Mouse (Mus musculus): ENCODE results near the gene Ptch2.

Ptch2 gene

GRCm38 (mm10) chr4:117095551-117096452 is at the start of gene Ptch2:
Gene Ptch2, plus strand, starts transcription at chr4:117096075.
- in situ Hi-C loops (cut with MboI, MseI) = loop anchor here in 1 of 2 experiments (5.0 kb wide), 1 partner anchor 79 kb away; the partner anchor contains the start of gene Eif2b3

DNA sequence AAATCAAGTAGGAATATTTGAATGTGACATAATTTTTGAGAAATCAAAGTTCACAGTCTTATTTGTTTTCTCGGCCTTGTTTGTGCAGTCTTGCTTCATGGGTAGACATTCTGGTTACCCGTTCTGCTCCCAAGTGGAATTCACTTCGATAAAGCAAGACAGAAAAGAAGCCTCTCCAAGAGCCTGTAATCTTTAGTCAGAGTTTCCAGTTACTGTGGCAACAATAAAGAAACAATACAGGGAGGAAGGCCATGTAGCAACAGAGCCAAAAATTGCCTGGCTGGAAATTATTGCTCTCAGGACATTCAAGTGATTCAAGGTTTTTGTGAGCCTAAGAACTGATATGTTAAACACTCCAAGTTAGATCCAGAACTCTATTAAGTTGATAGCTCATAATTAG is 47.0 kb upstream of the Ptch2 start:
- in situ Hi-C loops (cut with MboI, MseI) = no loop called here

DNA sequence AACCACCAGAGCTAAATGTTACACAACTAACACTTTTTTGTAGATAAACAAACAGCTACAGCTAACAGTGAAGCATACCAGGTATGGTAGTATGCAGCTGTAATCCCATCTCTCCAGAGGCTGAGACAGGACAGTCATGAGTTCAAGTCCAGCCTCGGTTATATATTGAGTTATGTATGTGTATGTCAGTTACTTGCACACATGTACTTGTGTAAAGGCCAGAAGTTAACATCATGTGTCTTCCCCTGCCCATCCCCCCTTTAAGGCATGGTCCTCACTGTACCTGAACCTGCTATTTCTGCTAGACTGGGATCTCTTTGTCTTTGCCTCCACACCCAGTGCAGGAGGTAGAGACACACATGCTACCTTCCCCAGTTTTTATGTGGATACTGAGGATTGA is 46.4 kb upstream of the Ptch2 start:
- in situ Hi-C loops (cut with MboI, MseI) = no loop called here

- in situ Hi-C loops (cut with MboI, MseI) = loop anchor here in 1 of 2 experiments (10.0 kb wide), 1 partner anchor 698 kb away; no protein-coding TSS in a partner anchor
Measured at GRCm38 (mm10) chr4:117052626-117053025, 43.2 kb upstream of the Ptch2 start.

GRCm38 (mm10) chr4:117053956-117054355 is 41.9 kb upstream of the Ptch2 start:
- in situ Hi-C loops (cut with MboI, MseI) = loop anchor here in 1 of 2 experiments (10.0 kb wide), 1 partner anchor 699 kb away; no protein-coding TSS in a partner anchor

GRCm38 (mm10) chr4:117056102-117056501 is 39.8 kb upstream of the Ptch2 start:
- in situ Hi-C loops (cut with MboI, MseI) = loop anchor here in 1 of 2 experiments (10.0 kb wide), 1 partner anchor 701 kb away; no protein-coding TSS in a partner anchor

- in situ Hi-C loops (cut with MboI, MseI) = loop anchor here in 1 of 2 experiments (10.0 kb wide), 1 partner anchor 702 kb away; no protein-coding TSS in a partner anchor
Measured at GRCm38 (mm10) chr4:117056514-117056913, 39.4 kb upstream of the Ptch2 start.

GRCm38 (mm10) chr4:117058512-117058911 is 37.4 kb upstream of the Ptch2 start:
- in situ Hi-C loops (cut with MboI, MseI) = loop anchor here in 1 of 2 experiments (10.0 kb wide), 1 partner anchor 704 kb away; no protein-coding TSS in a partner anchor

DNA sequence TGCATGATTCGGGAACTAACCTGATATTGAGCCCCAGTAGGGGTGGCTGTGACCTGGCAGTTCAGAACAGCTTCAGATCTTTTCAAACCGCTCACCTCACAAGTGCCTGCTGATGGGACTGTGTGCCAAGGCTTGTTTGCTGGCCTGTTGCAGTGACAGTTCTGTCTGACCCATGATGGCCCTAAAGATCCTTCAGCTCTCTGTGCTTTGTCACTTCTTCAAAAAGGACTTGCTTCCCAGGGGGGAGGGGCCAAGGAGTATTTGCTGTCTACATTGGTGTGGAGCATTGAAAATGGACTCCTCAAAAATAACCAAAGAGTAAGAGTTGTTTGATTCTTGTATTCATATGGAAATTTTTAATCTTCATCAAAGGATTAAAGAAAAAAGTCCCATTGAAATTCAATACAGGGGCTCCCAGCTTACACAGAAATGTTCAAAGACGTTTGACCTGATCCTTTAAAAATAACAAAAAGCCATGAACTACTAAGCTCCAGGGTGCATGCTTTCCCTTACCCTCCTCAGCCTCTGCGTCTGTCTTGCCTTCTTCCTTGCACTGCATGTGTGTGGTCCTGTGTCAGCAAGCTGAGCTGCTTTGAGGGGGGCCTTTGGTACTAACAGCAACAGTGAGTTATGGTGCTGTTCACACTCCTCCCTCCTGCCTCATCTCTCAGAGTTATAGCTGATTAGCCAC is 33.0 kb upstream of the Ptch2 start:
- in situ Hi-C loops (cut with MboI, MseI) = no loop called here

- in situ Hi-C loops (cut with MboI, MseI) = no loop called here
Measured at GRCm38 (mm10) chr4:117068035-117068434, 27.8 kb upstream of the Ptch2 start.

GRCm38 (mm10) chr4:117069647-117070046 is 26.2 kb upstream of the Ptch2 start:
- in situ Hi-C loops (cut with MboI, MseI) = no loop called here

- in situ Hi-C loops (cut with MboI, MseI) = no loop called here
Measured at GRCm38 (mm10) chr4:117070624-117071023, 25.3 kb upstream of the Ptch2 start.

GRCm38 (mm10) chr4:117071183-117071582 is 24.7 kb upstream of the Ptch2 start:
- in situ Hi-C loops (cut with MboI, MseI) = no loop called here

GRCm38 (mm10) chr4:117087948-117088640 is 7.8 kb upstream of the Ptch2 start:
- in situ Hi-C loops (cut with MboI, MseI) = no loop called here

DNA sequence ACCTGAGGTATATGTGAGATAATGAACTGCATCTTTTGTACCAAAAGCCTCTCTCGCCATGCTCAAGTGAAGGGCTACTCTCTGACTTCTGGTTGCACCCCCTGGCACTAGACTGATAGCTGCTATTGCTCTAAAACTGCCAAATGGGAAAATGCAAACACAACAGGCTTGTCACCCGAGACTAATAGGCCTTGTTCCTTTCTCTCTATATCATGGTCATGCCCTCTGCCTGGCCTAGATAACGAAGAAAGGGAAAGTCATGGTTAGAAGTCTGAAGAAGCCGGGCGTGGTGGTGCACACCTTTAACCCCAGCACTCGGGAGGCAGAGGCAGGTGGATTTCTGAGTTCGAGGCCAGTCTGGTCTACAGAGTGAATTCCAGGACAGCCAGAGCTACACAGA is 5.3 kb upstream of the Ptch2 start:
- in situ Hi-C loops (cut with MboI, MseI) = no loop called here

DNA sequence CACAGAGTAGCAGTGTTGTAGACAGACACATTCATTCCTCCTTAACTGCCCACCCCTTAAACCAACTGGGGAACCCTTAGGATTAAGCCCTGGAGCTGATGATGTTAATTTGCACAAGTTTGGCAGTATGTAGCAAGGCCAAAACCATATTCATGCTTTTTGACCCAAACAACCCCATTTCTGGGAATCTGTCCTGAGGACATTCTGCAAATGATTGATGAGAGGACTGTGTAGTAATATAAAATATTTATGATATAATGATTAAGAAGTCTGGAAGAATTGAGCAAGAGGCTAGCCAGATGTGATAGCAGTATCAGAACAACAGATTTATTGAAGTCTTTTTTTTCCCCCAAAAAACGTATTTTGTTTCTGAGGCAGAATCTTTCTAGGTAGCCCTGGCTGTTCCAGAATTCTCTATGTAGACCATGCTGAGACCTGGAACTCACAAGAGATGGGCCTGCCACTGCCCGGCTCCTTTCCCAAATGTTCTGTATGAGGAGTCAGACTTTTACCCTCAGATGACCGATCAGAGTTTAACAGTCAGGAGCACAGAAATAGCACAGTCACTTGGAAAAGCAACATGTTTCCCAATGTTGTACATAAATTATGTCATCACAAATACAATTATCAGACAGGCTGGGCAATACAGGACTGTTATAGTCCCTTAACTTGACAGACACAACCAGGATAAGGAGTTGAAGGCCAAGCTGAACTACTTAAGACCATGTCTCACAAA is 1.1 kb upstream of the Ptch2 start:
- in situ Hi-C loops (cut with MboI, MseI) = loop anchor here in 1 of 2 experiments (5.0 kb wide), 1 partner anchor 77 kb away; the partner anchor contains the start of gene Eif2b3

DNA sequence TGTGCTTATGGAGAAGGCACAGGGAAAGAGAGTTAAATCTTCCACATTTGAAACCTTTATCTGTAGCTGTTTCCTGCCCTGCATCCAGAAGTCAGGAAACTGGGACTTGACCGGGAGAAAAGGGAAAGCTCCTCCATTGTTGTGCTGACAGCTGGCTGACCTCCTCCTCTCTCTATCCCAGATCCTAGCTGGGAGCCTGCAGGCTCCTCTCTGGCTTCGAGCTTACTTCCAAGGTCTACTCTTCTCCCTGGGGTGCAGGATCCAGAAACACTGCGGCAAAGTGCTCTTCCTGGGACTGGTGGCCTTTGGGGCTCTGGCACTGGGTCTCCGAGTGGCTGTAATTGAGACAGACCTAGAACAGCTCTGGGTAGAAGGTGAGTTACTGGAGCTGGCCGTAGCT is 791 bp downstream of the Ptch2 start:
- in situ Hi-C loops (cut with MboI, MseI) = loop anchor here in 1 of 2 experiments (5.0 kb wide), 1 partner anchor 79 kb away; the partner anchor contains the start of gene Eif2b3

GRCm38 (mm10) chr4:117097969-117098763 is 2.3 kb downstream of the Ptch2 start:
- in situ Hi-C loops (cut with MboI, MseI) = loop anchor here in 1 of 2 experiments (5.0 kb wide), 1 partner anchor 81 kb away; the partner anchor contains the start of gene Eif2b3

- in situ Hi-C loops (cut with MboI, MseI) = loop anchor here in 1 of 2 experiments (5.0 kb wide), 1 partner anchor 81 kb away; the partner anchor contains the start of gene Eif2b3
Measured at GRCm38 (mm10) chr4:117098764-117099036, 2.8 kb downstream of the Ptch2 start.

- in situ Hi-C loops (cut with MboI, MseI) = loop anchor here in 1 of 2 experiments (10.0 kb wide), 1 partner anchor 255 kb away; no protein-coding TSS in a partner anchor
Measured at GRCm38 (mm10) chr4:117100036-117100435, 4.2 kb downstream of the Ptch2 start.

Measured in T-helper 17 cell (primary cell).